Mouse (Mus musculus) cerebellum, adult (tissue): ENCODE data around the gene Hoxa13.

Experiments
- ATAC-seq: cut with Nextera tagmentation; 2 replicates; pipeline ENCODE4 v1.9.2; 2017; ENCODE audit warnings: mild to moderate bottlenecking, moderate library complexity, mixed read lengths; ENCODE audit not compliant: insufficient number of reproducible peaks, low FRiP score, low TSS enrichment

Gene Hoxa13

GRCm38 (mm10) chr6:52252016-52252774 lies 8.5 kb downstream of the Hoxa13 start:
- no peak for ATAC-seq

GRCm38 (mm10) chr6:52251177-52251879 lies 9.4 kb downstream of the Hoxa13 start:
- ATAC-seq: no peak

- no peak for ATAC-seq
Observed at GRCm38 (mm10) chr6:52249826-52250225, 10.9 kb downstream of the Hoxa13 start.

DNA sequence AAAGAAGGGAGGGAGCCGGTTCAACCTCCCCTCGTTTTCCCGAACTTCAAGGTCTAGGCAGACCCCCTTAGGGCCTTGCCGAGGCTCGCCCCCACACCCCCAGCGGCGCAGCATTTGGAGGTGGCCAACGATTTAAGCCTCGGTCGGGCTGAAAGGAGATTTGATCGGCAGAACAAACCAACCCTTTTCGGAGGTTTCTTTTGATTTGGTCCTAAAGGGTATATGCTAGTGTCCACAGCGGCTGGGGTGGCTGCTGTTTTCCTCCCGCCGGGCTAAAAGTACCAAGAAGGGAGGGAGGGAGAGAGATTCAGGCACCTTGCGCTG lies 11.3 kb downstream of the Hoxa13 start:
- no peak for ATAC-seq

GRCm38 (mm10) chr6:52248638-52249414 lies 11.9 kb downstream of the Hoxa13 start:
- ATAC-seq: no peak

- ATAC-seq: no peak
Observed at GRCm38 (mm10) chr6:52247766-52248637, 12.7 kb downstream of the Hoxa13 start.

DNA sequence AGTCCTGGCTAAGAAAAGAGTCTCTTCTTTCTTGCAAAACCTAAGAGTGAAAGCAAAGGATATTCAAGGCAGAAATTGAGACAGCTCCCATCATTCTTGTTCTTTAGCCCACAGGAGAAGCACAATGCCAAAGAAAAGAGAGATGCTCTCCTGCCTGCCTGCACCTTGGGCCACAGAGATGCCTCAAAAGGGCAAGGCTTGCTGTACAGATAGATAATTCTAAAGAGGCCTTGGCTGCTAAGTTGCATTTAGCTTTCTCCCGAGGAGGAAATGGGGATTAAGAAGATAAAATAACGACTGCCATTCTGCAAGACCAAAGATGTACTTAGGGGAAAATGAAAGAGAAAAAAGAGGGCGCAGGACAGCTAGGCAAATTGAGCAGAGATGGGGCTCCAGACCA lies 13.8 kb downstream of the Hoxa13 start:
- ATAC-seq: no peak

DNA sequence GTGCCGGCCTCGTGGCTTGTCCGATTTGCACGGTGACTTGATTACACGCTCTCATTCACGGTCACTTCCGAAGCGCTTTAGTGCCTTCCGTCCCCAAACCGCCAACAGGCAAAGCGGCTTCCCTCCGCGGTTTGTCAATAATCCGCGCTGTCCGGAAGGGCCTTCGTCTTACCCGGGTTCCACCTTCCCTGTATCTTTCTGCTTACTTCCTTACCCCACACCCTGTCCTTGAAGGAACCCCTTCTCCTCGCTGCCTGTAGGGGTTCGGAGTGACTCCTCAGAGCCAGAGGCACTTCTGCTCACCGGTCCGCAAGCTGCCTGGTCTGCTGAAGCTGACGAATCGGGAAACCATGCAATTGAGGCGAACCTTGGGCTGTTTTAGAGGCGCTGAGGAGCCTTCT lies 14.3 kb downstream of the Hoxa13 start:
- ATAC-seq: no peak

DNA sequence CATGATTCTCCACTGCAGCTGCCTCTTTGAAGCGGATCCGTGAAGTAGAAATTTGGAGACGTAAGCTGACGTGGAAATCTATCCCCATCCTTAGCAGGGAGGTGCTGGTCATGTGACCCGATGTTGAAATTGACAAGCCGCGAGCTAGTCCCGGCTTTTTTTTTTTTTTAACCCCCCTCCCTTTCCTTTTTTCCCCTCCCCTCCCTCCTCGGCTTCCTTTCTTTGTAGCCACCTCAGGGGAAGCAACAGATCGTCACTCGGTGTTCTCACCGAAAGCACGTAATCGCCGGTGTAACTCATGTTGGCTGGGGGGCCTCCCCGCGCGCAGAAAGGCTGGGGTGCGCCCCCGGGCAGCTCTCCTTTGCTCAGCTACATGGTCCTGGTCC lies 14.9 kb downstream of the Hoxa13 start, which contains the start of gene Hoxa11:
Gene Hoxa11, minus strand, starts transcription at position 54 of the 386 bp plus-strand sequence.
- no peak for ATAC-seq

DNA sequence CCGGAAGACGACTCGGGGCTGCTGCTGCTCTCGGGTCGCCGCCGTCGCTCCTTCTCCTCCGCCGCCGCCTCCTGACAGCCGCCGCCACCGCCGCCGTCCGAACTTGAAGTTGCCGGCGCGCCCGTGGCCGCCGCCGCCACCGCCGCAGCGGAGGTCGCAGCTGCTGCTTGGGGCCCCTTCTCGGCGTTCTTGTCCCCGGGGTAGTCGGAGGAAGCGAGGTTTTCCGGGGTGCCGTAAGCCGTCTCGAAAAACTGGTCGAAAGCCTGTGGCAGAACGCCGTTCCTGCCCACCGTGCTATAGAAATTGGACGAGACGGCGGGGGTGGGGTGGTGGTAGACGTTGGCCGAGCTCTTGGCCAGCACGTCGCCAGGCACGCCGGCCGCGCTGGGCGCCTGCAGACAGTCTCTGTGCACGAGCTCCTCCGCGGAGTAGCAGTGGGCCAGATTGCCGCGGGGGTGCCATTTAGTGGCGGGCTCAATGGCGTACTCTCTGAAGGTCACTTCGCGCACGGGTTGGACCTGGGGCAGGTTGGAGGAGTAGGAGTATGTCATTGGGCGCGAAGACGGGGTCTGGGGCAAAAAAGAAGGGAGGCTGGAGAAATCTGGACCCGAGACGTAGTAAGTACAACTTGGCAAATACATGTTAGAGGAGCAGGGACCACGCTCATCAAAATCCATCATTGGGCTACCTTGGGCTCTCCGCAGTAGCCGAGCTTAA lies 15.5 kb downstream of the Hoxa13 start:
- no peak for ATAC-seq

DNA sequence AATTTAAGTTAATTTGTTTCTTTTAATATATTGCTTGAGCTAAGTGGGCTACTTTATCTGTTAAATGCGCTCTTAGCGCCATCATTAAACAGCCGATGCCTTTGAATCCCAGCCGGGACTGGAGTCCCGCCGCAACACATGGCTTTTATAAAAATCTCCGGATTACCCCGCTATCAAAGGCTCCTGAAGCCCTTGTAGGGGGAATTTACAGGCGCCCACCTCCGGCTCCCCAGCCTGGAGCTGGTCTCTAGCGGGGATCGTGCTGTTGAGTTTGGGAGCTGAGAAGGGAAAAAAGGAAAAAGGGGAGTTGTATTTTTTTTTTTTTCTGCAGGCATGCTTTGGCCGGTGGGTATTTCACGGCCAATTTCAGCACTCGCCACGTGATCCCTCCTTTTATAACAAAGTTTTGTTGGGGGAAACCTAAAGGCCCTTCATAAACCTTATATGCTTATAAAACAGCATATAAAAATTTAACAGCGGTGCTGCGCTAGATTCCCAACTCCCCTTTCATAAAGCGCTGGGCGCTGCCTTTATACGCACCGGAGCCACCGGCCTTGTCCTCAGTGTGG lies 16.1 kb downstream of the Hoxa13 start:
- ATAC-seq: no peak

DNA sequence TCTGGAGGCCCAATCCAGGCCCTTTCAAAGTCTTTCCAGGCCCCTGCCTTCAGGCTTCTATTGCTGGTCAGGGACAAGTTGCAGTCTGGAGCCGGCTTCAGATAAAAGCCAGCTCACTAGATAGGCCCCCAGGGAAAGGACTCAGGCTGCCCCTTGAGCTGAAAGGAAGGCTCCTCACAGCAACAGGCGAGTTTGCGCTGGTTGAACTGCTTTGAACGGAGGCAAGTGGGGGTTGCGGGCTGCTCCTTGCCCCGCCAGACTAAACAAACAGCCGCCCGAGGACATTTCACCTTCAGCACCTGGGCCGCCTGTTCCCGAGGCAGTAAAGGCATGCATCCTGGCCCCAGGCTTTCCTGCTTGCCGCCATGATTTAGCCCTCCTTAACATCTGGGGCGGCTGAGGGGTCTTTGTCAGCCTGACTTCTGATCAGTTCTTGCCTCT lies 17.0 kb downstream of the Hoxa13 start:
- ATAC-seq: no peak

DNA sequence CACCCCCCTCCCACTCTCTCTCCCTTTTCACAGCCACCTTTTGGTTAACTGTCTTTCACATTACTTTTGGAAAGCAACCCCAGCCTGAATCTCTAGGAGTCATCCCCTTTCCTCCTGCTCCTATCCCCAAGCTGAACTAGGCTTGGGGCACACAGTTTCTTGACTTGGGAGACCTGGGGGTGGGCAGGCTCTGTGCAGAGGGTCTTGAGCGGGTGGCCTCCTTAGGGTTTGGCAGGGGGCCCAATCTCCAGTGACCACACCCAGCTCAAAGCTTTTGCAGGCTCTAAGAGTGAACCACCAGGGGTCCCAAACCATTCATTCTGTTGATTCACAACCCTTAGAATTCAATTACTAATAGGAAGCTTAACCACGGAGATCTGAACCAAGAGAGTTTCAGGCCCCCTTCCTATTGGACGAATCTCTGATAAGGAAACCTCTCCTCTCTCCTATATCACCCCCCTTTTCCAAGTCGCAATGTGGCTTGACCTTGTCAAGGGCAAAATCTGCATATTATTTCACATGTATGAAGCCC lies 17.8 kb downstream of the Hoxa13 start:
- no peak for ATAC-seq

DNA sequence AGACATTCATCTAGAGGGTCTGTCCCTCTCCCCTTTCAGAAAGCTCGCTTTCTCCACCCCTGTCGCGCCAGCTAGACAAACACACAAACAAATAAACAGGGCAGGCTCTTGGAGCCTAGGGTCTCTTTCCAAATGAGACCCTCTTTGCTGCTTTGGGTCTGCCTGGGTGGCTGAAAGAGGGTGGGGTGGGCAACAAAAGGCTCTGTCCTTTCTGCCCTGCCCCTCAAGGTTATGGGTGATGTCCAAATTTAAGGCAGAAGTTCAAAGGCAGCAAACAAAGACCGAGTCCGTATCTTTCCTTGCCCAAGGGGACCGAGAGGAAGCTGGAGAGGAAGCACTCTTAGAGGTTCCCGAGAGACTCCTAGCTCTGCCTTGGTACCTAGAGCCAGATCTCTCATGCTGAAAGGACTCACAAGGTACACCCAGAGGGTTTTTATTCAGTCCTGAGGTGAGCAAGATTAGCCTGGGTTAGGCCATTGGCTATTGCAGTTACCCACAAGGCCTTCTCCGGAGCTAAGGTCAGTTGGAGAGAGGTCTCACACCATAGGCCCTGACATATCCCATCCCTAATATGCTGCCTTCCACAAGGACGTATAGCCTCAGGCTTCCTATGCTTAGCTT lies 19.6 kb downstream of the Hoxa13 start:
- no peak for ATAC-seq

DNA sequence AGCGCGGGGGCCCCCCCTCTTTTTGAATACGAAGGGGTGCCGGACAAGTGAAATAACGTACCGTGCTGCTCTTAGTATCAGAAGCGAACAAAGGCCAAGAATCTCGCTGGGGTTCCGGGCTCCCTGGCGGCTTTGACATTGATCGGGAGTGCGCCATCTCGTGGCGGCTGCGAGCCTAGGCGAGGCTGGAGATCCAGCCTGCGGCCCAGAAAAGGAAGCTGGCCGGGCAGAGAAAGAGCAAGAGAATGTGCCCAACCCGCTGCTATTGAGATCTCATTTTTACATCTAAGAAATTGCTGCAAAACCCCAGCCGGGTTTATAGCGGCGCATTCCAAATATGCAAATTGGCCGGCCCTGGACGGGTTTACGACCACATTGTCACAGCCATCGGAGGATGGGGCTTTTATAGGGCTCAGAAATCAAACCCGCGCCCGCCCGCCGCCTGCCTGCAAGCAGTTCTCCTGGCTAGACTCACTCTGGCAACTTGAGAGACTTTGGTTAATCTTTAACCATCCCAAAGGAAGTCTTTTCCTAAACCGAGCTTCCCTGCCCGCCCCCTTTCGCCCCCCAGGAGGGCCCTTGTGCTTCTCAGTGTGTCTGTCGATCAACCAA lies 20.2 kb downstream of the Hoxa13 start, which contains the start of gene Hoxa10:
Gene Hoxa10, minus strand, starts transcription at position 466 of the 612 bp plus-strand sequence.
- ATAC-seq: no peak

GRCm38 (mm10) chr6:52239625-52240388 lies 20.9 kb downstream of the Hoxa13 start:
- ATAC-seq: no peak

DNA sequence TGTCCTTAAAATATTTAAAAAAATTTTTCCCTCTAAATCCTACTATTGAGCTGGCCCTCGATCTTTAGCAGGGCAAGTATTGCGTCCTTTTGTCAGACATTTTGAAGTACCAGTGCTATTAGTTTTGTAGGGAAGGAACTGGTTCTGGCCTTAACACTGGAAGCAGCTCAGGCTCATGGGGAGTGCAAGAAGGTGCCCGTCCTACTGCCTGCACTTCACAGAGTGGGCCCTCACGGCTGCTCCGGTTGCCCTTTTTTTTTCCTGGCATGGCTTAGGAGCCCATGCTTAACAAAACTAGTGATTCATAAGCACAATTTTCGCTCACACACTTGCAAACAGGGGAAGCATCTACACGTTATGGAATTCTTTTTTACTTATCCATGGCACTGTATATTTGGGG lies 21.7 kb downstream of the Hoxa13 start:
- ATAC-seq: no peak
